Comparison of ENCODE assay signal across 9 mouse cellular contexts in genomic region chr13:56806776-56807490, GRCm38 (mm10). TPM values are rescaled to one million over a fixed set of nuclear protein-coding genes. Genes with fewer than 3 reads are reported as not detected.
DNase-seq lines count a peak whose midpoint lies in the region; ATAC-seq and TF ChIP-seq lines count a peak whose summit lies in the region.
"Had no signal": no experiment of that assay in that cellular context is flagged by ENCODE, and none has a peak within 500 bp of the region (broad histone marks: within the 10 kb centered on the region; RNA-seq: fewer than 3 reads in every experiment).

No protein-coding gene starts in this region.

- no peaks in the 10 kb centered on the region for H3K9me3 ChIP-seq in ES-E14 (ENCODE audit: control insufficient read depth, insufficient read depth, low read depth, low read length)
- H3K9me3 ChIP-seq in lung, embryonic 14.5 days (ENCODE audit: low read depth, low read length) = no peaks in the 10 kb centered on the region

- in situ Hi-C loops in ES-E14 (cut with MboI; ENCODE audit: low sequenced_read_pairs in 2 of 2, unreplicated experiment in 2 of 2) = no loop called here

- no peaks in the 10 kb centered on the region for H3K4me1 ChIP-seq in ES-E14 (ENCODE audit: control insufficient read depth in 2 of 2, insufficient read depth in 2 of 2, low read length in 2 of 2, poor library complexity in 1 of 2)
- no peaks in the 10 kb centered on the region for H3K4me1 ChIP-seq in cerebellum, adult 2 months (ENCODE audit: control insufficient read depth, insufficient read depth, low read length)
- no peaks in the 10 kb centered on the region for H3K4me1 ChIP-seq in lung, embryonic 14.5 days (ENCODE audit: insufficient read depth)

- no peak overlapping the region for H3K9ac ChIP-seq in ES-E14 (ENCODE audit: insufficient read depth, low read depth, low read length, poor library complexity, severe bottlenecking)
- peak overlapping the region; percentile 21; the same call in 1 of the 2 replicates for H3K9ac ChIP-seq in lung, embryonic 14.5 days

- no peak for TF ChIP-seq POLR2A in cerebellum, adult 2 months (IDR thresholded peaks at IDR 0.05; ENCODE audit: borderline replicate concordance, insufficient read depth, low read length)

- ATAC-seq in frontal cortex, adult (ENCODE audit: low TSS enrichment) = peak; percentile 97
- ATAC-seq in hematopoietic stem cell, adult 5-6 weeks (replicated peaks in 1 of 2; ENCODE audit: insufficient read depth in 1 of 2, low FRiP score in 2 of 2, low TSS enrichment in 1 of 2, low read depth in 1 of 2, poor library complexity in 2 of 2, severe bottlenecking in 2 of 2) = peak; percentile 77 to 80
- peak; percentile 87; the same call in 1 of the 2 replicates for ATAC-seq in lung, embryonic 14.5 days (ENCODE audit: insufficient read depth)

- peak overlapping the region; percentile 61 for H3K4me2 ChIP-seq in lung, embryonic 14.5 days

- 12% methylated on average over 27 of the region's 27 CpGs for WGBS in cerebellum, adult 2 months
- WGBS in lung, embryonic 14.5 days = 6% methylated on average over 27 of the region's 27 CpGs

- peak; percentile 94 for TF ChIP-seq CTCF in cerebellum, adult 2 months (IDR thresholded peaks at IDR 0.05; ENCODE audit: borderline replicate concordance, insufficient read depth, low read depth, low read length)
- peak; percentile 99 for TF ChIP-seq CTCF in lung, embryonic 14.5 days (IDR thresholded peaks at IDR 0.05; ENCODE audit: low read depth)

- H3K36me3 ChIP-seq in ES-E14 (ENCODE audit: control insufficient read depth, insufficient read depth, low read length, poor library complexity, severe bottlenecking) = no peaks in the 10 kb centered on the region
- H3K36me3 ChIP-seq in lung, embryonic 14.5 days (ENCODE audit: insufficient read depth) = no peaks in the 10 kb centered on the region

- peak; percentile 62 for DNase-seq in ES-E14 (ENCODE audit: low read depth, low spot score)
- peak; percentile 83 to 89 for DNase-seq in cerebellum, adult 2 months
- peak; percentile 65 to 92 for DNase-seq in layer of hippocampus, adult 8-10 months (ENCODE audit: low spot score in 2 of 2)
- DNase-seq in lung, embryonic 14.5 days = peak; percentile 96
- peak; percentile 84 for DNase-seq in ovary, postnatal 36 days (ENCODE audit: low spot score)
- peak; percentile 85 for DNase-seq in thymus, postnatal 14 days

- H3K27me3 ChIP-seq in cerebellum, adult 2 months (ENCODE audit: control insufficient read depth, insufficient read depth, low read length) = no peaks in the 10 kb centered on the region
- H3K27me3 ChIP-seq in lung, embryonic 14.5 days (ENCODE audit: insufficient read depth, low read length) = no peaks in the 10 kb centered on the region

- H3K27ac ChIP-seq in ES-E14 (ENCODE audit: insufficient read depth, low read depth, low read length, poor library complexity, severe bottlenecking) = no peak overlapping the region
- no peak overlapping the region for H3K27ac ChIP-seq in cerebellum, adult 2 months (ENCODE audit: insufficient read depth, low read length)
- no peak overlapping the region for H3K27ac ChIP-seq in lung, embryonic 14.5 days (ENCODE audit: low read depth)

- H3K4me3 ChIP-seq in ES-E14 (ENCODE audit: insufficient read depth in 1 of 2, low read depth in 1 of 2, low read length in 2 of 2, poor library complexity in 1 of 2, severe bottlenecking in 1 of 2) = peak overlapping the region in 1 of 2 experiments; percentile 18; a peak in 1 of 4 replicates
- H3K4me3 ChIP-seq in cerebellum, adult 2 months (replicated peaks; ENCODE audit: insufficient read depth, low read depth, low read length) = peak overlapping the region; percentile 53
- H3K4me3 ChIP-seq in lung, embryonic 14.5 days (ENCODE audit: low read depth, low read length) = peak overlapping the region; percentile 11; the same call in 1 of the 2 replicates
- H3K4me3 ChIP-seq: myocyte had no signal

TF ChIP-seq in ES-E14, 5 proteins besides CTCF, POLR2A, EP300 and RAD21:
- TF ChIP-seq ZNF384 (IDR thresholded peaks at IDR 0.05; ENCODE audit: low read depth, low read length) (no peak), ZC3H11A (IDR thresholded peaks at IDR 0.05; ENCODE audit: borderline replicate concordance, low read depth, low read length) (peak; percentile 94), MAFK (IDR thresholded peaks at IDR 0.05; ENCODE audit: insufficient read depth, low read depth, low read length) (no peak; the same call in 1 of the 2 replicates), CHD2 (IDR thresholded peaks at IDR 0.05; ENCODE audit: low read depth, low read length) (no peak), HCFC1 (IDR thresholded peaks at IDR 0.05; ENCODE audit: borderline replicate concordance, insufficient read depth, low read length) (no peak)

RNA-seq across cellular contexts. Expression of gene Gm45623, which starts 53.3 kb away (rescaled TPM):
- total RNA-seq in ES-E14 (2012; rRNA removed) = not detected in 2 replicates
- 1.3 and 1.6 TPM in 2 replicates for polyA plus RNA-seq in cerebellum, adult 2 months (2012; rRNA removed)
- total RNA-seq in hematopoietic stem cell, adult 5-6 weeks (2017) = not detected in 2 replicates
- 1 to 10 TPM; 1.1 to 1.4 (median 1.2) TPM for total RNA-seq in layer of hippocampus, adult 8-10 months (2022)
- 4.6 and 5.0 TPM in 2 replicates for polyA plus RNA-seq in lung, embryonic 14.5 days (2014; fragmentation: Nextera tagmentation; extraction: Ambion mirVana)
- polyA plus RNA-seq: myocyte had no signal
